Mouse (Mus musculus): ENCODE results near the gene Kdsr. TPM values are rescaled to one million over a fixed set of nuclear protein-coding genes. Genes with fewer than 3 reads are reported as not detected.

Kdsr gene
- total and polyA plus RNA-seq, 3 experiments, result 15.1 to 20.3 TPM; not detected in 1

DNA sequence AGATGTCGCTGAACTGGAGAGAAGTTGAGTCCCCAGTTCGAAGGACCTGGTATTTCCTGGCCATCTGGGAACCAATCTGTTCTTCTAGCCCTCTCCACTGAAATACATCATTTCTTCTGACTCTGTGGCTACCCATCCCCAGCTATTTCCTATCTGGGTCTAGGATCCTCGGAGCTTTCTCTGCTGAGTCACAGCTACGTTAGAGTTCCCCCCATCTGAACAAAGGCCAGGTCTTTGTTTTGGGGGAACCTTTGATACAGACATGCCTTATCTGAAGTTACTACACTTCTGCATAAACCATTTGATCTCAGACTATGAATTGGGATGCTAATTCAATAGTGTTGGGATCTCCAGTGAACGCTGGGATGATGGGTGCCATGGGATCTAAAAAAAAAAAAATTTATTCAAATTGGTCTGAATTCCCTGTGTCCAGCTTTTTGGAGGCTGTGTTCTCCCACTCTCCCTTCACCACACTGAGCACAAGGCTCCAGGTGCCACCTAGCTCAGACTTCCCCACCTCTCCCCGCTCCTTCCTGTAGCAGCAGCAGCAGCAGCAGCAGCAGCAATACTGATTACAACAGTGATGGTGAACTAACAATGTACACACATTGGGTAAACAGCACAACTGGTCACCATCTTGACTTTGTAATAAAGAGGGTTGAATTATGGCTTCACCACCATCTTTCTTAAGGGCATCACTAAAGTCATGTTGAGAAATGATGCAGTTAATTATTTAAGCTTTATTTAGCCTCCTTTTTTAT, 10.8 kb downstream of the Kdsr start:
- peak; percentile 62 for DNase-seq (ENCODE audit: low read depth, low spot score)
- Histone ChIP-seq H3K4me3 (ENCODE audit: control insufficient read depth in 1 of 2, insufficient read depth in 1 of 2, low read depth in 2 of 2, low read length in 2 of 2) (no peak overlapping the region), H3K27me3 (ENCODE audit: control insufficient read depth in 1 of 2, insufficient read depth in 2 of 2, low read length in 2 of 2) (no peaks in the 10 kb centered on the region), H3K27ac (ENCODE audit: control insufficient read depth, low read depth, low read length) (no peak overlapping the region), H3K36me3 (ENCODE audit: control insufficient read depth in 1 of 2, insufficient read depth in 2 of 2, low read length in 2 of 2) (peaks cover 13 to 16% of the 10 kb centered on the region in 2 experiments), H3K9me3 (replicated peaks; ENCODE audit: insufficient read depth, low read length) (no peaks in the 10 kb centered on the region), H3K9ac (ENCODE audit: control insufficient read depth, low read depth, low read length, poor library complexity, severe bottlenecking) (no peak overlapping the region), H3K79me2 (ENCODE audit: control insufficient read depth, insufficient read depth, low read length, poor library complexity) (no peaks in the 10 kb centered on the region), H3K4me1 (ENCODE audit: control insufficient read depth in 1 of 2, insufficient read depth in 2 of 2, low read length in 2 of 2) (peaks cover 7 to 15% of the 10 kb centered on the region in 2 experiments)
- no peak for TF ChIP-seq SIN3A (IDR thresholded peaks at IDR 0.05; ENCODE audit: low read length)
- 0 out of 2 replicates have a peak, but pooled peaks have one; percentile 44 for TF ChIP-seq ETS1 (IDR thresholded peaks at IDR 0.05; ENCODE audit: low read depth, low read length)
- peak; percentile 47; the same call in 1 of the 2 replicates for TF ChIP-seq GATA1 (IDR thresholded peaks at IDR 0.05; ENCODE audit: low read depth, low read length)
- no peak for TF ChIP-seq SMC3 (IDR thresholded peaks at IDR 0.05; ENCODE audit: low read depth, low read length)
- peak; percentile 16 to 50; a peak in 1 of 4 replicates for TF ChIP-seq EP300 (IDR thresholded peaks at IDR 0.05; ENCODE audit: low read depth in 1 of 2, low read length in 2 of 2)
- peak; percentile 34; the same call in 1 of the 2 replicates for TF ChIP-seq RCOR1 (IDR thresholded peaks at IDR 0.05; ENCODE audit: low read depth, low read length)

DNA sequence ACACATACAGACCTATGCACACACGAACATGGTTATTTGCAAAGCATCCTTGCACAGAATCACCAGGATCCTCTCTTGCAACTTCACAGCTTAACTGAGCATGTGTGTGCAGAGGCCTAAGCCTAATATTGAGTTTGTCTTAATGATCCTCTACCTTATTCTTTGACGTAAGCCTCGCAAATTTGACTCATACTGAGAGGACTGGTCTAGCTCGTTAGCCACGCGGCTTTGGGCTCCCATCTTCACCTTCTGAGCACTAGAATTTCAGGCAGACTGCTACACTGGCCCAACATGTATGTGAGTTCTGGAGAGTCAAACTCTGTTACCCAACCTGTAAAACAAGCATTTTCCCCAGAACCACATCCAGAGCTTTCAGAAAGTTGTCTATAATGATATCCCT, 16.5 kb downstream of the Kdsr start:
- DNase-seq (ENCODE audit: low read depth, low spot score), result no peak

DNA sequence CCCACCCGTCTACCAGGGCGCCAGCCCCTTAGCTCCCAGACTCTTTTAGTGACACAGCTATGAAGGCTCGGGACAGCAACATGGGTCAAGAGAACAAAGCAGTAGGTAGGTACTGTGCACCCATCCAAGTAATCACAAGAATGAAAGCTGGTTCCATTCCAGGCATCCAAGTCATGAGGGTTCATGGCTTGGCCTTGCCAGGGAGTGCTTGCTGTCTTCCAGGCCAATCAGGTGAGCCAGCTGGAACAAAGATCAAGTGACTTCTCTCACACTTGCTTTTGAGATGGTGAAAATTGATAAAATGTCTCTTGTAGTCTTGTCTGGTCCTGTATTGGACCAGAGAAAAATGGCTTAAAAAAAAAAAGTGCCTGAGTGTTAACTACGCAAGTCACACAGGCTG, 18.8 kb downstream of the Kdsr start:
- H3K4me1 ChIP-seq (ENCODE audit: control insufficient read depth in 1 of 2, insufficient read depth in 2 of 2, low read length in 2 of 2), result no peaks in the 10 kb centered on the region
- H3K79me2 ChIP-seq (ENCODE audit: control insufficient read depth, insufficient read depth, low read length, poor library complexity), result no peaks in the 10 kb centered on the region
- no peak overlapping the region for H3K27ac ChIP-seq (ENCODE audit: control insufficient read depth, low read depth, low read length)
- no peaks in the 10 kb centered on the region for H3K27me3 ChIP-seq (ENCODE audit: control insufficient read depth in 1 of 2, insufficient read depth in 2 of 2, low read length in 2 of 2)
- TF ChIP-seq ZKSCAN1 (IDR thresholded peaks at IDR 0.05; ENCODE audit: low read depth, low read length) (no peak), SMC3 (IDR thresholded peaks at IDR 0.05; ENCODE audit: low read depth, low read length) (no peak), CHD1 (IDR thresholded peaks at IDR 0.05; ENCODE audit: low read depth, low read length) (no peak), GATA1 (IDR thresholded peaks at IDR 0.05; ENCODE audit: low read depth, low read length) (no peak), POLR2A (IDR thresholded peaks at IDR 0.05; ENCODE audit: control insufficient read depth in 1 of 2, insufficient read depth in 1 of 2, low read depth in 1 of 2, low read length in 2 of 2, poor library complexity in 1 of 2) (no peak)
- H3K9ac ChIP-seq (ENCODE audit: control insufficient read depth, low read depth, low read length, poor library complexity, severe bottlenecking), result no peak overlapping the region
- no peak overlapping the region for H3K4me3 ChIP-seq (ENCODE audit: control insufficient read depth in 1 of 2, insufficient read depth in 1 of 2, low read depth in 2 of 2, low read length in 2 of 2)
- H3K36me3 ChIP-seq (ENCODE audit: control insufficient read depth in 1 of 2, insufficient read depth in 2 of 2, low read length in 2 of 2), result no peaks in the 10 kb centered on the region; a peak in 2 of 4 replicates
- H3K9me3 ChIP-seq (replicated peaks; ENCODE audit: insufficient read depth, low read length), result no peaks in the 10 kb centered on the region
- no peak for DNase-seq (ENCODE audit: low read depth, low spot score)

More for the DNA sequence above, 16.5 kb downstream of the Kdsr start:
- H3K27me3 ChIP-seq (ENCODE audit: control insufficient read depth in 1 of 2, insufficient read depth in 2 of 2, low read length in 2 of 2), result no peaks in the 10 kb centered on the region
- peaks cover 0 to 5% of the 10 kb centered on the region in 2 experiments; a peak in 2 of 4 replicates for H3K36me3 ChIP-seq (ENCODE audit: control insufficient read depth in 1 of 2, insufficient read depth in 2 of 2, low read length in 2 of 2)
- H3K27ac ChIP-seq (ENCODE audit: control insufficient read depth, low read depth, low read length), result no peak overlapping the region
- H3K4me1 ChIP-seq (ENCODE audit: control insufficient read depth in 1 of 2, insufficient read depth in 2 of 2, low read length in 2 of 2), result no peaks in the 10 kb centered on the region
- H3K9me3 ChIP-seq (replicated peaks; ENCODE audit: insufficient read depth, low read length), result no peaks in the 10 kb centered on the region
- TF ChIP-seq POLR2A (IDR thresholded peaks at IDR 0.05; ENCODE audit: control insufficient read depth in 1 of 2, insufficient read depth in 1 of 2, low read depth in 1 of 2, low read length in 2 of 2, poor library complexity in 1 of 2) (no peak), SMC3 (IDR thresholded peaks at IDR 0.05; ENCODE audit: low read depth, low read length) (no peak), CHD1 (IDR thresholded peaks at IDR 0.05; ENCODE audit: low read depth, low read length) (no peak), ELF1 (IDR thresholded peaks at IDR 0.05; ENCODE audit: low read depth, low read length) (no peak), MAX (IDR thresholded peaks at IDR 0.05; ENCODE audit: low read length) (no peak), USF2 (IDR thresholded peaks at IDR 0.05; ENCODE audit: borderline replicate concordance in 1 of 2, insufficient read depth in 1 of 2, low read depth in 1 of 2, low read length in 2 of 2) (no peak), MXI1 (IDR thresholded peaks at IDR 0.05; ENCODE audit: low read depth, low read length) (no peak), TBP (IDR thresholded peaks at IDR 0.05; ENCODE audit: low read depth, low read length) (no peak), SIN3A (IDR thresholded peaks at IDR 0.05; ENCODE audit: low read length) (no peak), JUND (IDR thresholded peaks at IDR 0.05; ENCODE audit: low read depth, low read length) (no peak), KAT2A (conservative IDR thresholded peaks at IDR 0.05; ENCODE audit: low read depth, low read length) (no peak), ZKSCAN1 (IDR thresholded peaks at IDR 0.05; ENCODE audit: low read depth, low read length) (no peak)
- no peak overlapping the region for H3K9ac ChIP-seq (ENCODE audit: control insufficient read depth, low read depth, low read length, poor library complexity, severe bottlenecking)
- no peaks in the 10 kb centered on the region for H3K79me2 ChIP-seq (ENCODE audit: control insufficient read depth, insufficient read depth, low read length, poor library complexity)
- H3K4me3 ChIP-seq (ENCODE audit: control insufficient read depth in 1 of 2, insufficient read depth in 1 of 2, low read depth in 2 of 2, low read length in 2 of 2), result no peak overlapping the region

Data from MEL (cell line).